ENCODE assay signal across 8 mouse cellular contexts in the genomic region with DNA sequence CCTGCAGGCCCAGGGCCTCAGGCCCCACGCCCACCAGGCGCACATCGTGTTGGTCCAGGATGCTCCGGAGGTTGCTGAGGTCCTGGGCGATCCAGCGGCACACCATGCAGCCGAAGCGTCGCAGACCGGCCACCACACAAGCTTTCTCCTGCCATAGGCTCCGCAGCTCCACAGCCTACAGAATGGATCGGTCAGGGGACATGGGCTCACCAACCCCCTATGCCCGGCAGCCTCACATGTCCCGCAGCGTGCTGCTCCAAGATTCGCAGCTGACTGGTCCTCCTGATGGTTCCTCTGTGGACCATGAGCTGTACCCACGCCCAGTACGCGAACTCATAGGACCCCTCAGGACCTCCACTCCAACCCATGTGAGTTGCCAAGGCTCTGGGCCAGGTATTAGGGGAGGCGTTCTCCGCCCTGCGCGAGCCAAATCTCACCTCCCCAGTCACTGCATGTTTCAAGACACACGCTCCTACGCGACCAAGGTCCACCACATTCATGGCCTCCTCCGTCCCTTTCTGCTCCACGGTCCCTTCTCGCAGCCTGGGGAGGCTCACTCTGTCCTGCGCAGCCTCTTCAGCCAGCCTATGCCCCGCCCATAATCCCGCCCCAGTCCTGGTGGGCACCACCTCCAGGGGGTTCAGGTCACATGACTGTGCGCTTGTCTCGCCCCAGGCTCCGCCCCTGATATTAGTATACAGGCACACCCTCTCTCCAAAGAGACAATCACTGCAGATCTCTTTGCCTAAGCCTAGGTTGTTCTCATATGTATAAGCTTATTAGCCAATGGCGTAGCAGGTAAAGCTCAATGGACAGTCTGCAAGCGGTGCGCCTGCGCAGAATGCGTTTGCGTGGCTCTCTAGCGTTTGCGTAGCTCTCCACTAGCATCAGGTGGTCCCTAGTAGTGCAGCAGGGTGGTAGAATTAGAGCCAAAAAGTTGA. TPM values are rescaled to one million over a fixed set of nuclear protein-coding genes. Genes with fewer than 3 reads are reported as not detected.
A peak's percentile ranks its signal among the peaks of the same experiment; 100 is the strongest.
DNase-seq lines count a peak whose midpoint lies in the region; ATAC-seq and TF ChIP-seq lines count a peak whose summit lies in the region.

Fam213b (minus strand) TSS at position 630 of the 941 bp plus-strand sequence.

- TF ChIP-seq CTCF in C2C12 (IDR thresholded peaks at IDR 0.05; ENCODE audit: control insufficient read depth, insufficient read depth, insufficient read length): no peak
- TF ChIP-seq CTCF in midbrain, postnatal 0 days (IDR thresholded peaks at IDR 0.05): peak; percentile 38; the same call in 1 of the 2 replicates

- peak; percentile 98 for DNase-seq in brain, adult 2 months (ENCODE audit: low read depth, low spot score)
- peak; percentile 85 to 88 for DNase-seq in heart, adult 9 months (ENCODE audit: low spot score in 2 of 2)
- DNase-seq in kidney, adult 9 months: peak; percentile 81
- DNase-seq in midbrain, postnatal 0 days (ENCODE audit: low spot score): peak; percentile 95

- no peaks in the 10 kb centered on the region for H3K79me3 ChIP-seq in C2C12 (ENCODE audit: low read depth)

- ATAC-seq in erythroblast, adult 5-6 weeks (replicated peaks; ENCODE audit: low FRiP score, poor library complexity, severe bottlenecking): peak; percentile 82
- ATAC-seq in limb, embryonic 15.5 days (ENCODE audit: insufficient number of reproducible peaks, low FRiP score, low TSS enrichment, low read depth): peak; percentile 95
- ATAC-seq in midbrain, postnatal 0 days (ENCODE audit: low FRiP score): peak; percentile 94
- ATAC-seq in stomach, embryonic 14.5 days (ENCODE audit: insufficient number of reproducible peaks, insufficient read depth, low FRiP score, low read depth): peak; percentile 98

- H3ac ChIP-seq in C2C12 (ENCODE audit: control insufficient read depth, insufficient read length, low read depth): no peak within 1 kb of the TSS

- no peak within 1 kb of the TSS for H3K4me3 ChIP-seq in C2C12 (ENCODE audit: insufficient read depth, poor library complexity, severe bottlenecking)
- peak within 1 kb of the TSS; percentile 60 for H3K4me3 ChIP-seq in limb, embryonic 15.5 days
- H3K4me3 ChIP-seq in midbrain, postnatal 0 days (ENCODE audit: low read depth, low read length): peak within 1 kb of the TSS; percentile 57
- H3K4me3 ChIP-seq in stomach, embryonic 14.5 days (ENCODE audit: low read depth, low read length): peak within 1 kb of the TSS; percentile 50

- WGBS in limb, embryonic 15.5 days: 2% methylated on average over 43 of the region's 43 CpGs
- 3% methylated on average over 43 of the region's 43 CpGs for WGBS in midbrain, postnatal 0 days
- WGBS in stomach, embryonic 14.5 days: 2% methylated on average over 43 of the region's 43 CpGs

- peak within 1 kb of the TSS; percentile 64 for H3K9ac ChIP-seq in limb, embryonic 15.5 days
- H3K9ac ChIP-seq in midbrain, postnatal 0 days (replicated peaks; ENCODE audit: low read length, poor library complexity, severe bottlenecking): peak within 1 kb of the TSS; percentile 68
- H3K9ac ChIP-seq in stomach, embryonic 14.5 days (replicated peaks; ENCODE audit: low read depth, low read length): peak within 1 kb of the TSS; percentile 32

- peaks cover 23% of the 10 kb centered on the region for H3K4me1 ChIP-seq in limb, embryonic 15.5 days
- H3K4me1 ChIP-seq in midbrain, postnatal 0 days (ENCODE audit: insufficient read depth, low read length): peaks cover 16% of the 10 kb centered on the region
- H3K4me1 ChIP-seq in stomach, embryonic 14.5 days (ENCODE audit: control insufficient read depth, insufficient read depth, low read length): peaks cover 12% of the 10 kb centered on the region; the same call in 1 of the 2 replicates

- H3K9me3 ChIP-seq in limb, embryonic 15.5 days: no peaks in the 10 kb centered on the region
- no peaks in the 10 kb centered on the region for H3K9me3 ChIP-seq in midbrain, postnatal 0 days (ENCODE audit: low read length)
- H3K9me3 ChIP-seq in stomach, embryonic 14.5 days (ENCODE audit: control insufficient read depth, low read depth, low read length): no peaks in the 10 kb centered on the region

- H3K36me3 ChIP-seq in C2C12 (ENCODE audit: control insufficient read depth, insufficient read depth): no peaks in the 10 kb centered on the region
- 0 out of 2 replicates have a peak, but pooled peaks cover 6% of the 10 kb centered on the region for H3K36me3 ChIP-seq in limb, embryonic 15.5 days
- no peaks in the 10 kb centered on the region for H3K36me3 ChIP-seq in midbrain, postnatal 0 days (ENCODE audit: insufficient read depth, low read length)
- H3K36me3 ChIP-seq in stomach, embryonic 14.5 days (ENCODE audit: control insufficient read depth, insufficient read depth, low read length): no peaks in the 10 kb centered on the region

- peaks cover 48% of the 10 kb centered on the region for H3K27me3 ChIP-seq in C2C12 (ENCODE audit: control insufficient read depth, insufficient read depth, insufficient read length)
- H3K27me3 ChIP-seq in limb, embryonic 15.5 days: no peaks in the 10 kb centered on the region
- H3K27me3 ChIP-seq in midbrain, postnatal 0 days (ENCODE audit: insufficient read depth, low read length): no peaks in the 10 kb centered on the region
- H3K27me3 ChIP-seq in stomach, embryonic 14.5 days (ENCODE audit: control insufficient read depth, insufficient read depth, low read length): no peaks in the 10 kb centered on the region

- H3K4me2 ChIP-seq in limb, embryonic 15.5 days: peak within 1 kb of the TSS; percentile 92
- peak within 1 kb of the TSS; percentile 93 for H3K4me2 ChIP-seq in midbrain, postnatal 0 days (ENCODE audit: low read depth, low read length, poor library complexity, severe bottlenecking)
- peak within 1 kb of the TSS; percentile 97 for H3K4me2 ChIP-seq in stomach, embryonic 14.5 days (replicated peaks; ENCODE audit: low read depth, low read length)

- H3K79me2 ChIP-seq in C2C12 (ENCODE audit: control insufficient read depth, insufficient read depth): no peaks in the 10 kb centered on the region

- H3K27ac ChIP-seq in limb, embryonic 15.5 days: peak within 1 kb of the TSS; percentile 77
- H3K27ac ChIP-seq in midbrain, postnatal 0 days (ENCODE audit: low read depth, low read length): peak within 1 kb of the TSS; percentile 75
- H3K27ac ChIP-seq in stomach, embryonic 14.5 days (ENCODE audit: low read length): peak within 1 kb of the TSS; percentile 62; the same call in 1 of the 2 replicates

TF ChIP-seq in C2C12, 6 proteins besides CTCF, POLR2A, EP300 and RAD21:
- TF ChIP-seq USF1 (IDR thresholded peaks at IDR 0.05; ENCODE audit: low read depth) (peak; percentile 52), MYOD1 (IDR thresholded peaks at IDR 0.05; ENCODE audit: control insufficient read depth, insufficient read length, low read depth) (no peak), CEBPB (IDR thresholded peaks at IDR 0.05; ENCODE audit: low read depth) (no peak), MAX (IDR thresholded peaks at IDR 0.05) (no peak), FOSL1 (IDR thresholded peaks at IDR 0.05; ENCODE audit: insufficient read depth, low read length, poor library complexity, severe bottlenecking) (no peak)

RNA-seq across cellular contexts. Expression of gene Fam213b, which starts in this region (rescaled TPM):
- 1.9 TPM for polyA plus RNA-seq in C2C12 (2012; fragmentation: generic; extraction: Trizol)
- total RNA-seq in erythroblast, adult 5-6 weeks (2015; ENCODE audit: low replicate concordance): 3.6 and 8.8 TPM in 2 replicates
- 2.3 and 2.5 TPM in 2 replicates for total RNA-seq in erythroblast, adult 5-6 weeks (2017; ENCODE audit: low replicate concordance)
- 57.3 and 65.5 TPM in 2 replicates for polyA plus RNA-seq in limb, embryonic 15.5 days (2015; fragmentation: Nextera tagmentation; extraction: Ambion mirVana)
- 34.9 and 36.6 TPM in 2 replicates for total RNA-seq in midbrain, postnatal 0 days (2014; rRNA removed)
- 73.3 and 90.9 TPM in 2 replicates for polyA plus RNA-seq in midbrain, postnatal 0 days (2015; fragmentation: Nextera tagmentation; extraction: Ambion mirVana)
- polyA plus RNA-seq in stomach, embryonic 14.5 days (2014; fragmentation: Nextera tagmentation; extraction: Ambion mirVana): 40.1 and 42.5 TPM in 2 replicates

Comparison
In these comparisons a context has a peak if more than half of its experiments do, and no peak if none do; other contexts are left out.
1. RNA of gene Fam213b (polyA plus RNA-seq): 73.3 to 90.9 TPM in midbrain, postnatal 0 days, 57.3 to 65.5 TPM in limb, embryonic 15.5 days and 40.1 to 42.5 TPM in stomach, embryonic 14.5 days; 1.9 TPM in C2C12 (single experiment); every median in the first group is over 10 times any median in the second.
2. Peak in every context shown above with its lines, with median percentiles within 50 percentile points of each other: DNase-seq, ATAC-seq, H3K27ac ChIP-seq, H3K4me2 ChIP-seq and H3K9ac ChIP-seq.